Mouse (Mus musculus) G1E (cell line): ENCODE measurements around the gene Nlrc5. TPM values are rescaled to one million over a fixed set of nuclear protein-coding genes. Genes with fewer than 3 reads are reported as not detected.

Experiments used
- ATAC-seq: 2 replicates; pipeline ENCODE4 v1.8.0; 2016; ENCODE audit warnings: mild to moderate bottlenecking; ENCODE audit not compliant: insufficient number of reproducible peaks, poor library complexity, low FRiP score, severe bottlenecking; ENCODE audit errors: extremely low read depth
- DNase-seq: peaks from one replicate; pipeline ENCODE4 v3.0.0; 2012; ENCODE audit warnings: low spot score
- H3K27me3 ChIP-seq: 2 replicates; pipeline ENCODE4 v1.6.1; 2012; ENCODE audit warnings: mild to moderate bottlenecking, low read length, inconsistent platforms; ENCODE audit not compliant: insufficient read depth
- H3K36me3 ChIP-seq: replicated peaks from 2 replicates; pipeline ENCODE3; 2012; ENCODE audit warnings: mild to moderate bottlenecking, inconsistent platforms
- H3K4me1 ChIP-seq: 2 replicates; pipeline ENCODE4 v1.6.1; 2012; ENCODE audit warnings: low read depth, low read length, inconsistent platforms, mixed read lengths; ENCODE audit not compliant: insufficient read depth
- H3K4me3 ChIP-seq: 2 replicates; pipeline ENCODE4 v1.5.1; 2012; ENCODE audit warnings: low read depth, mild to moderate bottlenecking, inconsistent platforms, low read length, moderate library complexity, mixed read lengths
- H3K9me3 ChIP-seq: replicated peaks from 2 replicates; pipeline ENCODE4 v1.6.1; 2012; ENCODE audit warnings: inconsistent platforms
- CTCF ChIP-seq: IDR thresholded peaks from 2 replicates; pipeline ENCODE4 v1.5.1; 2012; ENCODE audit warnings: low read depth, low read length, inconsistent platforms, mixed read lengths
- GATA1 ChIP-seq: IDR thresholded peaks from 2 replicates; pipeline ENCODE4 v1.6.1; 2012; ENCODE audit warnings: borderline replicate concordance, low read length, inconsistent platforms, mixed read lengths
- GATA2 ChIP-seq: IDR thresholded peaks from 2 replicates; pipeline ENCODE4 v1.6.1; 2012; ENCODE audit warnings: low read depth, low read length, inconsistent platforms, borderline replicate concordance
- POLR2AphosphoS5 ChIP-seq: IDR thresholded peaks from 2 replicates; pipeline ENCODE4 v1.6.1; 2012; ENCODE audit warnings: low read depth, low read length, inconsistent platforms; ENCODE audit not compliant: insufficient replicate concordance
- TAL1 ChIP-seq: conservative IDR thresholded peaks from 2 replicates; pipeline ENCODE4 v1.6.1; 2012; ENCODE audit warnings: low read depth, low read length, inconsistent platforms, mixed read lengths
- polyA plus RNA-seq: library from polyadenylated mRNA; stranded (reverse); fragments of >175 nt; gene quantifications from 2 replicates; pipeline ENCODE4 v1.2.3, GENCODE M21; 2012
- total RNA-seq, 2 experiments: library from RNA; stranded (forward) in 1 of 2; stranded (reverse) in 1 of 2; fragments of 200-1000 nt in 1 of 2; fragments of >200 nt in 1 of 2; fragmentation: Nextera tagmentation in 1 of 2; gene quantifications; 2 replicates each; pipeline ENCODE4 v1.2.3; 2014 to 2017

The Nlrc5 gene
- total RNA-seq (2014; fragmentation: Nextera tagmentation) = not detected in 2 replicates
- 0.81 and 1.2 TPM in 2 replicates for total RNA-seq (2017)
- 0.02 TPM in 1 of 2 replicates, not detected in the other for polyA plus RNA-seq

DNA sequence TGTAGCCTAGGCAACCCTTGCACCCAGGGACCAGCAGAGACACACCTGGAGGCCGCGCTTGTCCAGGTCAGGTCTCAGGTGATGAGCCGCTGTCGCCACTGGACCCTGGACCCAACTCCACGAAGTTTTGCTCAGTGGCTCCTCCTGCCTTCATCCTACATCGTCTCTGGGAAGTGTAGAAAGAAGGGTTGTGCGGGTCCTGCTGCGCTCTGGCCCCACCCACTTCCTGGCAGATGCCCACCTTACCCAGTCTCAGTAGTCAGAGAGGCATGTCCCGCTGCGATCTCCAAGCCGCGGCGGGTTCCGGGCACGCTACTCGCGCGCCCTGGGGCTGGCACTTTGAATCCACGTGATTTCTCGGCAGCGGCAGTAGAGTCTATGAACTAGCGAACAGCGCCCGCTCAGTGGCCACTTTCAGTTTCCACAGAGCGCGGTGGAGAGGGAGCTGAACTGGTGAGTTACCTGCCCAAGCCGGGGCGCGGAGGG lies at the start of gene Nlrc5:
Nlrc5 (plus strand) TSS at position 376 of the 486 bp plus-strand sequence.
- Histone ChIP-seq H3K4me3 (peak within 1 kb of the TSS; percentile 16; the same call in 1 of the 2 replicates), H3K27me3 (peaks cover 30% of the 10 kb centered on the region)
- no peak for ATAC-seq

GRCm38 (mm10) chr8:94385506-94386213 lies 48.5 kb upstream of the Nlrc5 start:
- TF ChIP-seq GATA1 (no peak), CTCF (no peak), GATA2 (no peak), POLR2AphosphoS5 (no peak), TAL1 (no peak)
- Histone ChIP-seq H3K4me1 (peaks cover 32% of the 10 kb centered on the region), H3K36me3 (peaks cover 19% of the 10 kb centered on the region), H3K9me3 (no peaks in the 10 kb centered on the region), H3K27me3 (peaks cover 9% of the 10 kb centered on the region), H3K4me3 (peak overlapping the region; percentile 96)
- ATAC-seq (no peak), DNase-seq (no peak)

More for the DNA sequence above, at the start of gene Nlrc5:
- Histone ChIP-seq H3K9me3 (no peaks in the 10 kb centered on the region), H3K36me3 (no peaks in the 10 kb centered on the region), H3K4me1 (peaks cover 6% of the 10 kb centered on the region; the same call in 1 of the 2 replicates)
- TF ChIP-seq POLR2AphosphoS5 = no peak
- no peak for TF ChIP-seq CTCF
- TF ChIP-seq TAL1 = no peak
- TF ChIP-seq GATA1 = no peak
- TF ChIP-seq GATA2 = no peak
- no peak for DNase-seq

- Histone ChIP-seq H3K36me3 (peaks cover 27% of the 10 kb centered on the region), H3K9me3 (no peaks in the 10 kb centered on the region), H3K4me1 (peaks cover 32% of the 10 kb centered on the region), H3K4me3 (peak within 1 kb of the TSS; percentile 96), H3K27me3 (peaks cover 9% of the 10 kb centered on the region)
- DNase-seq = peak; percentile 98
- TF ChIP-seq POLR2AphosphoS5 = peak; percentile 17; the same call in 1 of the 2 replicates
- no peak for TF ChIP-seq GATA2
- ATAC-seq = peak; percentile 94
These were observed 47.7 kb upstream of the Nlrc5 start, which contains the start of gene Herpud1 for GRCm38 (mm10) chr8:94386214-94387026. Gene Herpud1, plus strand, starts transcription at chr8:94386438.

- Histone ChIP-seq H3K4me3 (peak overlapping the region; percentile 96), H3K36me3 (peaks cover 34% of the 10 kb centered on the region), H3K27me3 (peaks cover 5% of the 10 kb centered on the region), H3K9me3 (no peaks in the 10 kb centered on the region), H3K4me1 (peaks cover 32% of the 10 kb centered on the region)
- TF ChIP-seq TAL1 = no peak
- no peak for TF ChIP-seq GATA1
- TF ChIP-seq CTCF = no peak
- no peak for TF ChIP-seq POLR2AphosphoS5
- no peak for TF ChIP-seq GATA2
- ATAC-seq = peak; percentile 51
- peak; percentile 82 for DNase-seq
These were observed 47.0 kb upstream of the Nlrc5 start for GRCm38 (mm10) chr8:94387027-94387684.

DNA sequence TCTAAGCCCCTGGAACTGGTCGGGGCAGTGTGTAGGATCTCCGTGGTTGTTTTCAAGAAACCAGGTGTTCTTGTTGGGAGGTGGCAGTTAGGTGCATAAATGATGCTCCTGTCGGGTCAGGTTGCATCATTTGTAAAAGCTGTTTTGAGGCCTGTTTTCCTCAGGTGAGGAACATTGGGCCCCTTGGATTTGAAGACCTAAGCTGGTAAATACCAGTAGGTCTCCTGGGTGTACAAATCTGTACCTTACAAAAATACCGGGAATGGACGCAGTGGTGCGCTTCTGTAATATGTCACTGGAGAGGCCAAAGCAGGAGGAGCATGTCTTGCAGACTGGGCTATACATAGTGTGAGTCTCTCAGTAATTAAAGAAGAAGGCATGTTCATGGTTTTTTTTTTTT lies 46.4 kb upstream of the Nlrc5 start:
- H3K36me3 ChIP-seq = peaks cover 40% of the 10 kb centered on the region
- H3K4me1 ChIP-seq = peaks cover 32% of the 10 kb centered on the region
- ATAC-seq (no peak), DNase-seq (no peak)
- TF ChIP-seq GATA2 = no peak
- TF ChIP-seq POLR2AphosphoS5 = no peak
- no peak for TF ChIP-seq CTCF
- no peak for TF ChIP-seq GATA1
- no peak for TF ChIP-seq TAL1
- H3K4me3 ChIP-seq = peak overlapping the region; percentile 96
- no peaks in the 10 kb centered on the region for H3K9me3 ChIP-seq
- peaks cover under 1% of the 10 kb centered on the region; the same call in 1 of the 2 replicates for H3K27me3 ChIP-seq
